ENCODE assay signal across 19 mouse cellular contexts in the genomic region with DNA sequence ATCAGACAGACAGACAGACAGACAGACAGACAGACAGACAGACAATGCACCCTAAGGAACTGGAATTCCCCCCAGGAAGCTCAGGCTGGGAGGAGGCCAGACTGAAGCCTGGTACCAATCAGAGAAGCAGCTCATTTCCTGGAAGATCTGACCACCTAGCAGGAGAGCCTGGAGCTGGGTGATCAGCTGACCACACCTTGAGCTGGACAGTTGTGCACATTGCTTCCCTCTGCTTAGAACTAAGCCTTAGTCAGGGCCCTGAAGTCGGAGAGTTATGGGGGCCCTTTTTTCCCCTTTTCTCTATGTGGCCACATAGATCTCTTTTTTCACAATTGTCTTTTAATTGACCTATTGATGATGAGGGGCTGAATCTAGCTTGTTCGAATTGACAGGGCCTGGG. TPM values are rescaled to one million over a fixed set of nuclear protein-coding genes. Genes with fewer than 3 reads are reported as not detected.
DNase-seq lines count a peak whose midpoint lies in the region; ATAC-seq and TF ChIP-seq lines count a peak whose summit lies in the region.
"Had no signal": no experiment of that assay in that cellular context is flagged by ENCODE, and none has a peak within 500 bp of the region (broad histone marks: within the 10 kb centered on the region; RNA-seq: fewer than 3 reads in every experiment).

No protein-coding gene starts in this region.

- TF ChIP-seq POLR2A in olfactory bulb, adult 2 months (IDR thresholded peaks at IDR 0.05; ENCODE audit: insufficient read depth, low read depth, low read length), result no peak
- no peak for TF ChIP-seq POLR2A in kidney, adult 2 months (IDR thresholded peaks at IDR 0.05; ENCODE audit: low read depth, low read length)

- no peak overlapping the region for H3K9ac ChIP-seq in heart, embryonic 16.5 days (ENCODE audit: low read length)
- no peak overlapping the region for H3K9ac ChIP-seq in embryonic facial prominence, embryonic 13.5 days
- H3K9ac ChIP-seq: embryonic facial prominence, embryonic 15.5 days had no signal

- ATAC-seq in heart, embryonic 16.5 days (replicated peaks; ENCODE audit: extremely low read depth, insufficient read depth, low FRiP score), result 0 out of 2 replicates have a peak, but pooled peaks have one; percentile 50
- no peak for ATAC-seq in embryonic facial prominence, embryonic 13.5 days (ENCODE audit: insufficient number of reproducible peaks, insufficient read depth, low FRiP score, low TSS enrichment, low read depth)
- ATAC-seq: hindbrain, postnatal 0 days; intestine, postnatal 0 days; Patski had no signal

- no peaks in the 10 kb centered on the region for H3K36me3 ChIP-seq in heart, embryonic 16.5 days (ENCODE audit: control insufficient read depth, insufficient read depth)
- H3K36me3 ChIP-seq in embryonic facial prominence, embryonic 13.5 days, result peaks cover 8% of the 10 kb centered on the region
- no peaks in the 10 kb centered on the region for H3K36me3 ChIP-seq in kidney, adult 2 months (ENCODE audit: control insufficient read depth, insufficient read depth, low read length)
- H3K36me3 ChIP-seq: embryonic facial prominence, embryonic 15.5 days had no signal

- 54% methylated on average over 2 of the region's 2 CpGs for WGBS in heart, embryonic 16.5 days
- whole genome bisulfite sequencing in embryonic facial prominence, embryonic 13.5 days, result 49% methylated on average over 2 of the region's 2 CpGs
- 73% methylated on average over 2 of the region's 2 CpGs for WGBS in olfactory bulb, adult 2 months
- WGBS in kidney, adult 2 months, result 74% methylated on average over 2 of the region's 2 CpGs

- H3K4me2 ChIP-seq in heart, embryonic 16.5 days (ENCODE audit: low read depth, low read length), result no peak overlapping the region
- H3K4me2 ChIP-seq in embryonic facial prominence, embryonic 13.5 days, result no peak overlapping the region
- H3K4me2 ChIP-seq: embryonic facial prominence, embryonic 15.5 days had no signal

- H3K4me3 ChIP-seq in heart, embryonic 16.5 days (ENCODE audit: low read length), result no peak overlapping the region
- no peak overlapping the region for H3K4me3 ChIP-seq in embryonic facial prominence, embryonic 13.5 days
- no peak overlapping the region for H3K4me3 ChIP-seq in olfactory bulb, adult 2 months (ENCODE audit: insufficient read depth, low read depth, low read length)
- no peak overlapping the region for H3K4me3 ChIP-seq in kidney, adult 2 months (ENCODE audit: insufficient read depth, low read depth, low read length)
- H3K4me3 ChIP-seq: embryonic facial prominence, embryonic 15.5 days had no signal

- no peak for DNase-seq in heart, postnatal 14 days
- peak; percentile 2 for DNase-seq in right cerebral cortex, postnatal 14 days
- DNase-seq in right cerebral cortex, postnatal 4 days, result no peak
- DNase-seq in kidney, adult 2 months, result no peak
- no peak for DNase-seq in spleen, adult 12 weeks (ENCODE audit: low spot score)
- DNase-seq: adrenal gland, postnatal 10 days; cerebellum, adult 9-11 months; heart, postnatal 10 days; lung, postnatal 10 days; midbrain, embryonic 14.5 days; right cerebral cortex, postnatal 25 days had no signal

- no peak overlapping the region for H3K27ac ChIP-seq in heart, embryonic 16.5 days (ENCODE audit: low read length)
- H3K27ac ChIP-seq in embryonic facial prominence, embryonic 13.5 days, result peak overlapping the region; percentile 48; the same call in 1 of the 2 replicates
- H3K27ac ChIP-seq in olfactory bulb, adult 2 months (ENCODE audit: insufficient read depth, low read depth, low read length), result 0 out of 2 replicates have a peak overlapping the region, but pooled peaks have one; percentile 4
- no peak overlapping the region for H3K27ac ChIP-seq in kidney, adult 2 months (ENCODE audit: insufficient read depth, low read depth, low read length)
- H3K27ac ChIP-seq: embryonic facial prominence, embryonic 15.5 days; hindbrain, postnatal 0 days; kidney, postnatal 0 days had no signal

- no peaks in the 10 kb centered on the region for H3K9me3 ChIP-seq in heart, embryonic 16.5 days (replicated peaks; ENCODE audit: control insufficient read depth, low read length)
- H3K9me3 ChIP-seq in embryonic facial prominence, embryonic 13.5 days, result no peaks in the 10 kb centered on the region
- H3K9me3 ChIP-seq: embryonic facial prominence, embryonic 15.5 days had no signal

- H3K27me3 ChIP-seq in heart, embryonic 16.5 days (ENCODE audit: control insufficient read depth, insufficient read depth, low read length), result no peaks in the 10 kb centered on the region
- no peaks in the 10 kb centered on the region for H3K27me3 ChIP-seq in embryonic facial prominence, embryonic 13.5 days
- no peaks in the 10 kb centered on the region for H3K27me3 ChIP-seq in kidney, adult 2 months (replicated peaks; ENCODE audit: control insufficient read depth, insufficient read depth, low read length)
- H3K27me3 ChIP-seq: embryonic facial prominence, embryonic 15.5 days; Patski had no signal

- intact Hi-C loops in heart, postnatal 14 days (cut with DNase I), result no loop called here

- H3K4me1 ChIP-seq in heart, embryonic 16.5 days (ENCODE audit: control insufficient read depth, insufficient read depth, low read length), result no peaks in the 10 kb centered on the region
- peaks cover 26% of the 10 kb centered on the region for H3K4me1 ChIP-seq in embryonic facial prominence, embryonic 13.5 days
- H3K4me1 ChIP-seq in olfactory bulb, adult 2 months (ENCODE audit: control insufficient read depth, insufficient read depth, low read length), result peaks cover 27% of the 10 kb centered on the region
- H3K4me1 ChIP-seq in kidney, adult 2 months (ENCODE audit: control insufficient read depth, insufficient read depth, low read length), result 0 out of 2 replicates have a peak, but pooled peaks cover 7% of the 10 kb centered on the region

- TF ChIP-seq CTCF in olfactory bulb, adult 2 months (IDR thresholded peaks at IDR 0.05; ENCODE audit: insufficient read depth, low read depth, low read length), result no peak
- no peak for TF ChIP-seq CTCF in kidney, adult 2 months (conservative IDR thresholded peaks at IDR 0.05; ENCODE audit: insufficient read depth, insufficient read length, low read depth, low read length)

RNA-seq across cellular contexts. Expression of a gene that starts 27.0 kb away (rescaled TPM):
- 0.19 and 0.34 TPM in 2 replicates for polyA plus RNA-seq in heart, embryonic 16.5 days (2015; fragmentation: Nextera tagmentation; extraction: Ambion mirVana)
- total RNA-seq in heart, postnatal 14 days (2021), result not detected
- 1.5 and 3.2 TPM in 2 replicates for polyA plus RNA-seq in embryonic facial prominence, embryonic 13.5 days (2015; fragmentation: Nextera tagmentation; extraction: Ambion mirVana)
- not detected in 2 replicates for polyA plus RNA-seq in olfactory bulb, adult 2 months (2012; ENCODE audit: insufficient read depth, insufficient read length, low replicate concordance, missing spikeins)
- polyA plus RNA-seq in kidney, adult 2 months (2012; rRNA removed), result not detected in 2 replicates
- total RNA-seq: heart, postnatal 10 days; hindbrain, postnatal 0 days had no signal

Comparison
In these comparisons a context has a peak if more than half of its experiments do, and no peak if none do; other contexts are left out.
1. H3K27ac ChIP-seq: peak in embryonic facial prominence, embryonic 13.5 days (single experiment) and olfactory bulb, adult 2 months (single experiment); none in heart, embryonic 16.5 days (single experiment) and kidney, adult 2 months (single experiment).